ENCODE assay signal across 23 mouse cellular contexts in genomic region chr9:116945689-116946088, GRCm38 (mm10).
DNase-seq lines count a peak whose midpoint lies in the region; ATAC-seq and TF ChIP-seq lines count a peak whose summit lies in the region.
"Had no signal": no experiment of that assay in that cellular context is flagged by ENCODE, and none has a peak within 500 bp of the region (broad histone marks: within the 10 kb centered on the region; RNA-seq: fewer than 3 reads in every experiment).

No protein-coding gene starts in this region.

- H3K36me3 ChIP-seq in lung, embryonic 14.5 days (ENCODE audit: insufficient read depth): no peaks in the 10 kb centered on the region
- no peaks in the 10 kb centered on the region for H3K36me3 ChIP-seq in lung, postnatal 0 days (ENCODE audit: insufficient read depth, low read length)
- H3K36me3 ChIP-seq in lung, embryonic 16.5 days (ENCODE audit: control insufficient read depth, insufficient read depth, low read length): no peaks in the 10 kb centered on the region
- H3K36me3 ChIP-seq in limb, embryonic 10.5 days: no peaks in the 10 kb centered on the region
- H3K36me3 ChIP-seq: embryonic facial prominence, embryonic 10.5 days; embryonic facial prominence, embryonic 12.5 days; forebrain, embryonic 15.5 days; G1E had no signal

- H3K4me2 ChIP-seq in lung, embryonic 14.5 days: no peak overlapping the region
- H3K4me2 ChIP-seq in lung, postnatal 0 days (replicated peaks; ENCODE audit: low read depth, low read length): no peak overlapping the region
- no peak overlapping the region for H3K4me2 ChIP-seq in lung, embryonic 16.5 days (ENCODE audit: low read depth, low read length)
- H3K4me2 ChIP-seq: embryonic facial prominence, embryonic 12.5 days; forebrain, embryonic 13.5 days; forebrain, embryonic 15.5 days had no signal

- H3K27ac ChIP-seq in lung, embryonic 14.5 days (ENCODE audit: low read depth): no peak overlapping the region
- H3K27ac ChIP-seq in lung, postnatal 0 days (ENCODE audit: low read length): no peak overlapping the region
- H3K27ac ChIP-seq in lung, embryonic 16.5 days (ENCODE audit: low read length): no peak overlapping the region
- peak overlapping the region; percentile 77 for H3K27ac ChIP-seq in limb, embryonic 10.5 days
- H3K27ac ChIP-seq: embryonic facial prominence, embryonic 10.5 days; embryonic facial prominence, embryonic 12.5 days; forebrain, embryonic 13.5 days; forebrain, embryonic 15.5 days had no signal

- no peak for TF ChIP-seq EP300 in lung, postnatal 0 days (IDR thresholded peaks at IDR 0.05)

- no peak overlapping the region for H3K4me3 ChIP-seq in lung, embryonic 14.5 days (ENCODE audit: low read depth, low read length)
- H3K4me3 ChIP-seq in lung, postnatal 0 days (ENCODE audit: low read depth, low read length): no peak overlapping the region
- no peak overlapping the region for H3K4me3 ChIP-seq in lung, embryonic 16.5 days (ENCODE audit: low read length)
- H3K4me3 ChIP-seq in limb, embryonic 10.5 days: no peak overlapping the region
- H3K4me3 ChIP-seq: embryonic facial prominence, embryonic 10.5 days; embryonic facial prominence, embryonic 12.5 days; forebrain, embryonic 13.5 days; forebrain, embryonic 15.5 days had no signal

- no peaks in the 10 kb centered on the region for H3K9me3 ChIP-seq in lung, embryonic 14.5 days (ENCODE audit: low read depth, low read length)
- no peaks in the 10 kb centered on the region for H3K9me3 ChIP-seq in lung, postnatal 0 days (ENCODE audit: low read length)
- no peaks in the 10 kb centered on the region for H3K9me3 ChIP-seq in lung, embryonic 16.5 days (ENCODE audit: control insufficient read depth, low read length)
- no peaks in the 10 kb centered on the region for H3K9me3 ChIP-seq in limb, embryonic 10.5 days (replicated peaks)
- H3K9me3 ChIP-seq: embryonic facial prominence, embryonic 10.5 days; embryonic facial prominence, embryonic 12.5 days; forebrain, embryonic 13.5 days; forebrain, embryonic 15.5 days had no signal

- 55% methylated on average over 9 of the region's 9 CpGs for whole genome bisulfite sequencing in lung, embryonic 14.5 days
- 55% methylated on average over 9 of the region's 9 CpGs for WGBS in lung, postnatal 0 days
- 49% methylated on average over 9 of the region's 9 CpGs for WGBS in lung, embryonic 16.5 days
- WGBS in limb, embryonic 10.5 days: 84% methylated on average over 9 of the region's 9 CpGs

- peak; percentile 50 for DNase-seq in lung, embryonic 14.5 days
- DNase-seq in lung, postnatal 0 days (ENCODE audit: low spot score): no peak
- no peak for DNase-seq in lung, adult 18-20 months
- DNase-seq in limb, embryonic 10.5 days (ENCODE audit: low spot score): no peak
- DNase-seq: adrenal gland, adult 8-10 months; adrenal gland, postnatal 14 days; adrenal gland, postnatal 36 days; B cell, adult 2 months; cerebellum, adult 11-12 months; cerebellum, adult 2 months; cerebellum, adult 9-10 months; cerebellum, postnatal 10 days; cerebellum, postnatal 25 days had no signal

- ATAC-seq in lung, embryonic 14.5 days (ENCODE audit: insufficient read depth): peak; percentile 52; the same call in 1 of the 2 replicates
- no peak for ATAC-seq in lung, postnatal 0 days
- ATAC-seq in lung, embryonic 16.5 days (ENCODE audit: low read depth): peak; percentile 53; the same call in 1 of the 2 replicates
- ATAC-seq: activated CD4-positive, CD25-positive, alpha-beta regulatory T cell, adult 4 months; CD4-positive, CD25-positive, alpha-beta regulatory T cell, adult 4 months; forebrain, embryonic 13.5 days; forebrain, embryonic 15.5 days; Patski had no signal

- H3K4me1 ChIP-seq in lung, embryonic 14.5 days (ENCODE audit: insufficient read depth): no peaks in the 10 kb centered on the region; the same call in 1 of the 2 replicates
- no peaks in the 10 kb centered on the region for H3K4me1 ChIP-seq in lung, postnatal 0 days (ENCODE audit: insufficient read depth, low read depth, low read length)
- H3K4me1 ChIP-seq in lung, embryonic 16.5 days (replicated peaks; ENCODE audit: control insufficient read depth, insufficient read depth, low read length): peaks cover 5% of the 10 kb centered on the region; the same call in 1 of the 2 replicates
- peaks cover 59% of the 10 kb centered on the region for H3K4me1 ChIP-seq in limb, embryonic 10.5 days
- H3K4me1 ChIP-seq: forebrain, embryonic 13.5 days; forebrain, embryonic 15.5 days had no signal

- no peak for TF ChIP-seq CTCF in lung, embryonic 14.5 days (IDR thresholded peaks at IDR 0.05; ENCODE audit: low read depth)
- no peak for TF ChIP-seq CTCF in lung, postnatal 0 days (IDR thresholded peaks at IDR 0.05)

- H3K9ac ChIP-seq in lung, embryonic 14.5 days: no peak overlapping the region
- no peak overlapping the region for H3K9ac ChIP-seq in lung, postnatal 0 days (replicated peaks; ENCODE audit: low read depth)
- no peak overlapping the region for H3K9ac ChIP-seq in lung, embryonic 16.5 days (ENCODE audit: low read length)
- H3K9ac ChIP-seq: embryonic facial prominence, embryonic 12.5 days; forebrain, embryonic 13.5 days; forebrain, embryonic 15.5 days had no signal

- H3K27me3 ChIP-seq in lung, embryonic 14.5 days (ENCODE audit: insufficient read depth, low read length): no peaks in the 10 kb centered on the region
- no peaks in the 10 kb centered on the region for H3K27me3 ChIP-seq in lung, postnatal 0 days (replicated peaks; ENCODE audit: insufficient read depth, low read length)
- no peaks in the 10 kb centered on the region for H3K27me3 ChIP-seq in lung, embryonic 16.5 days (ENCODE audit: control insufficient read depth, insufficient read depth, low read depth, low read length)
- H3K27me3 ChIP-seq in limb, embryonic 10.5 days (ENCODE audit: low read depth, poor library complexity, severe bottlenecking): no peaks in the 10 kb centered on the region
- H3K27me3 ChIP-seq: CH12.LX; embryonic facial prominence, embryonic 12.5 days; forebrain, embryonic 13.5 days; forebrain, embryonic 15.5 days; Patski had no signal
